ENCODE assay signal across 1 mouse cellular context in genomic region chr9:118149407-118150402, GRCm38 (mm10).
TF ChIP-seq lines count a peak whose summit lies in the region.

Gene Cmc1, minus strand, starts transcription at chr9:118150177.

TF ChIP-seq in CH12.LX, 34 proteins besides CTCF, POLR2A, EP300 and RAD21 (continued from another document):
- TF ChIP-seq ETS1 (conservative IDR thresholded peaks at IDR 0.05; ENCODE audit: low read depth, low read length) (no peak; the same call in 1 of the 2 replicates), MEF2A (IDR thresholded peaks at IDR 0.05; ENCODE audit: borderline replicate concordance, low read depth, low read length) (peak; percentile 77), CHD1 (IDR thresholded peaks at IDR 0.05; ENCODE audit: low read depth, low read length) (0 out of 2 replicates have a peak, but pooled peaks have one; percentile 10), ZNF384 (IDR thresholded peaks at IDR 0.05; ENCODE audit: low read depth, low read length) (0 out of 2 replicates have a peak, but pooled peaks have one; percentile 24), HCFC1 (IDR thresholded peaks at IDR 0.05; ENCODE audit: low read depth, low read length) (peak; percentile 67), TBP (conservative IDR thresholded peaks at IDR 0.05; ENCODE audit: low read depth, low read length) (peak; percentile 50; the same call in 1 of the 2 replicates), ZMIZ1 (IDR thresholded peaks at IDR 0.05; ENCODE audit: low read depth, low read length) (peak; percentile 72; the same call in 1 of the 2 replicates), MYC (IDR thresholded peaks at IDR 0.05; ENCODE audit: low read depth, low read length) (peak; percentile 97), BHLHE40 (IDR thresholded peaks at IDR 0.05; ENCODE audit: low read depth, low read length) (peak; percentile 53), MAX (IDR thresholded peaks at IDR 0.05; ENCODE audit: low read length) (peak; percentile 99)
